Mouse (Mus musculus): Measurements from ENCODE around the gene Spock2.
"Not testable (repeated sequence)": the region's sequence is repeated elsewhere in the genome, so short reads cannot be mapped to it uniquely, and the experiment has no call there.

The Spock2 gene

DNA sequence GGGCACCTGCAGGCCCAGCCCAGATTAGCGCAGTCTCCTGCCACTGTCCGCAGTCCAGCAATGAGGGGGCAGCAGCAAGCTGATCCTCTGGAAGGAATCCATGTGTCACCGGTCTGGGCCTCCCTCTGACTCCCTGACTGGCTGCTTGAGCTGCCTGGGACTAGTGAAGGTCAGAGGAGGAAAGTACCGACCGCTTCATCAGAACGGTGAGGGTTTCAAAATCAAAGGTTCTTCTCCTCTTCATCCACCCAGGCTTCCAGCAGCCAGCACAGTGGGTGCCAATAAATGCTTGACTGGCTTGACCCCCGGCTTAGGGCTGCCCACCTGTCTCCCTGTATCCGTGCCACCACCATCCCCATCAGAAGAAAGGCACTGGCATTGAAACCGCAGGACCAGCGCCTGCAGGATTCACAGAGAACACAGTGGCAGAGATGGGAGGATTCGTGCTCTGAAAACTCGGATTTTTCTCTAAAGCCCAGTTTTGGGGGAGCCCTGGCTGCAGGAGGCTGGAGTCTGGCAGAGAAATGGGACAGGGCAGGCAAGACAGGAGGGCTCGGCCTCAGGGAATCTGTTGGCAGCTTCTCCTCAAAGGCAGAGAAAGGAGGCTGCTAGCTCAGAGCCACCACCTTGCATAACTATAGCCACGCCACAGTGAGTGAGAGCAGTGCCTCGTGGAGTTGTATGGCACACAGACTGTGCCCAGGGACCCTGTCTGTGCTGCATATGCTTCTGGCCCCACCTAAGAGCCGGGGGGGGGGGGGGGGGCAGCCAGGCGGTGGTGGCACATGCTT, 2.5 kb downstream of the Spock2 start:
- DNase-seq (ENCODE audit: low spot score) = no peak

DNA sequence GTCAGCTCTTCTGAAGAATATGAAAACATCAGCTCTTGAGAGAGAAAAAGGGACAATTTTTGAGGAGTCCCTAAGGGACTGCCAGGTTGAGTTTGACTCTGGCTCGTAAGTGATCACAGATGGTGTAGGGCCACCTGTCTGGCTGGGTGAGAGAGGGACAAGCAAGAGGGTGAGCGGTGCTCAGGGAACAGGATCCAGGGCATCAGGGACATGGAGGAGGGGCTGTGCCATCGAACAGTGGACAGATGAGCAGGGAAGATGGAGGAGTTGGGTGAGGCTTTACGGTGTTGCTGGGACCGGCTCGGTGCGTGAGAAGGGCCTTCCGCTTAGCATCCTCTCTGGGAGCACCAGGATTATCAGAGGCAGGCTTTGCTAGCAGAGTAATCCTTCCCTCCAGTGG, 3.3 kb downstream of the Spock2 start:
- no peak for DNase-seq (ENCODE audit: low spot score)

DNA sequence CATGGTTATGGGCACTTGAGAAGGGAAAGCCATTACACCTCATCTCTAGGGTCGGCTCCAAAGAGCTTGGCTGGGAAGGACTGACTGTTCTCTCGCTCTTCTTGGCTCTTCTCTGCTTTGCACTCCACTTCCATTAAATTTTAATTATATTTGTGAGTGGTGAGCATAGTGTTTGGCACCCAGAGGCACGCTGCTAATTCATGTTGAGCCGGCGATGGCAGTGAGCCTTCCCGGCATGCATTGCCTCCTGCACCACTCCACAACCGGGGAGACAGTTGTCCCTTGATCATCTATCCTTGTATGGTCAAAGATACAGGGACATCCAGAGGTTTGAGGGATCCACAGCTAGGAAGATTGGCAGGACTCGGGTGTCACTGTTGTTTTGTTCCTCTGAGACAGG, 4.0 kb downstream of the Spock2 start:
- no peak for DNase-seq (ENCODE audit: low spot score)

DNA sequence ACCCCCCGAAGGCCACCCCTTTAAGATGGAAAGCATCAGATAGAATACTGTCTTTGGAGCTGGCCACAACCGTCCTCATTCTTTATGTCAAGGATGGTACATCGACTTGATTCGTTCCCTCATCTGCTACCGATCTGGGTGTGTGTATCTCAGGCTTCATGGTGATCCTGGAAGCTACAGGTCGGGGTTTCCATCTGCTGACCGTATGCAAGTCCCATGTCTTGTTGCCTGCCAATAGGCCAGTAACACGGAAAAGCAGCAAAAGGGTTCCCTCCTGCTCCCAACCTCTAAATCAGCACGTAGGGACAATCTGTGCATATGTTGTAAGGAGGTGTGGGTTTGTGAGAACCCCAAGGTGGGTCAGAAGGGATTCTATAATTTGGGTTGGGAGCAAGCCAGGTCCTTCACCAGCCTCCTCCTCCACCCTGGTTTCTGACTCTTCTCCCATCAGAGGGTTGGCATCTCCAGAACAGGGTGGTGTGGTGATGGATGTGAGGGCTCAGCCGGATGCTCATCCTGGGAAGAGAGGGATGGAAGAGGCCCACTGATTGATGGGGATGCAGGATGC, 5.0 kb downstream of the Spock2 start:
- no peak for DNase-seq (ENCODE audit: low spot score)

DNA sequence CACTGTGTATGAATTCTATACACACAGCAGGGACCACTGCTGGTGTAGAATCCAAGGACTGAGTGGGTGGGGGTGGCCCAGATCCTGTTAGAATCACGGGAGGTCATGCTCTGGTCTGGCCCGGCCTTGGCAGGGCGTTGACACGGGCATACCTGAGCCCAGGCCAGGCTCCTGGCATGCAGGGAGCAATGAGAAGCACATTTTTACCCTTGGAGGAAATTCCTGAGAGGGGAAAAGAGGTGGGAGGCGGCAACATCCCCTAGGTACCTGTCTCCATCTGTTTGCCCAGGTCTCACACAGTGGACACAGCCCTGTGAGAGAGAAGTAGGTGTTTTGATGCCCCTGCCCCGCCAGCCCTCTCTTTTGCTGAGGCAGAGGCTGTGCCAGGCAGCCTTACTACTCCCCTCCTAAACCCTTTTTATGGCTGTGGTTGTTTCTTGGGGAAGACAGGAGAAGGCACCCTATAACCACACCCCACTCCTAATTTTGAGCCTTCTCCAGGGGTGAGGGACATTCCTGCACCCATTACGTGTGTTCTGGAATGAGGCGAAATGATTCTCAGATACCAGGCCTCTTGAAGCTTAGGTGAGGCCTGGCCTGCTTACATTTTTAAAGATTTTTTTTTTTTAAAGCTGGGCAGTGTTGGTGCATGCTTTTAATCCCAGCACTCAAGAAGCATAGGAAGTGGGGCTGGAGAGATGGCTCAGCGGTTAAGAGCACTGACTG, 8.1 kb downstream of the Spock2 start:
- no peak for DNase-seq (ENCODE audit: low spot score)

DNA sequence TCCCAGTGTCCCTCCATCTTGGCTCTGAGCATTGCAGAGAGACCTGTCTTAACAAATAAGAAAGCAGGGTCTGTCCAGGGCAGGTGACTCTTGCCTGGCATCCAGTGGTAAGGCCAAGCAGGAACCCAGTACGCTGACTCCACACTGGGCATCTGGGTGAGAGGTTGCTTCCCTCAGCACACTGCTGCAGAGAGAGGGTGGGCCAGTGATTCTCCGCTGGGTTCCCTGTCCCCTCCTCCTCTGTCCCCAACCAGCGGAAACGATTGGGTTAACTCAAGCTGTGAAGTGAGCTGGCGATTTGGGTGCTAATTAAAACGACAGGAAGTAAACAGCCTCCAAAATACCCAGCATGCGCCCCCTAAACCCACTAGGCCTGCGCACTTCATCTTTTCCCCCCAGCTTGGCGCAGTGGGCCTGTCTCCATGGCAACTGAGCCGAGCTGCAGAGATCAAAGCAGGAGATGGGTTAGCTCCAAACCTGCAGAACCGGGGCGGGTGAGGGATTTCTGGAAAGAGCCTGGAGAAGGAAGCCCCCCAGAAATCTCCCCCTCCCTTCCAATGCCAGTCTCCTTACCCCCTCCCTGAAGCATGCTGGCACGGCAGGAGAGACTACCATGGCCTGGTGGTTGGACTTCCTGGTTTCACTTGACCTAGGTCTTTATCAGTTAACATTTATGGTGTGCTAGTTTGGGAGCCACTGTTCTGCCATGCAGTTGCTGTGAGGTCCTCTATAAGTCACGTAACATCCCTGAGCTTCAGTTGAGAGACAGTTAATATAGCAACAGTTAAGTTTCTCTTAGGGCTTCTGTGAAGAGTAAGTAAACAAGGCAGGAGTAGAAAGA, 9.5 kb downstream of the Spock2 start:
- peak; percentile 87 for DNase-seq (ENCODE audit: low spot score)

DNA sequence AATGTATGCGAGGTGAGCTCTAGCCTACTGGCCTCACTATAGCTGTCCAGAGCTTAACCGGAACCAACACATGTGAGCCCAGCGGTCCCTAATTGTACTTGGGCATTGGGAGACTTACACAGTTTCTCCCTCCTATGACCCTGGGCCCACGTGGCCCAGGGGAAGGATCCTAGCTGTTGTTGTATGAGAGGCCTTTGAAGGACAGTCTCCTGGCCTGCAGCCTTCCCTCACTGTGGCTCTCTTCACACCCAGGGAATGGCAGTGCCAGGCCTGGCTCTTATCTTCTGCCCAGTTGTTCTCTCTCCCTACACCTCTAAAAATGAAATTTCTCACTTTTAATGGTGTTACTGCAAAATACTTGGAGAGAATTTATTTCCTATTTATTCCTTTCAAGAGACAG, 11.0 kb downstream of the Spock2 start:
- DNase-seq (ENCODE audit: low spot score) = no peak

DNA sequence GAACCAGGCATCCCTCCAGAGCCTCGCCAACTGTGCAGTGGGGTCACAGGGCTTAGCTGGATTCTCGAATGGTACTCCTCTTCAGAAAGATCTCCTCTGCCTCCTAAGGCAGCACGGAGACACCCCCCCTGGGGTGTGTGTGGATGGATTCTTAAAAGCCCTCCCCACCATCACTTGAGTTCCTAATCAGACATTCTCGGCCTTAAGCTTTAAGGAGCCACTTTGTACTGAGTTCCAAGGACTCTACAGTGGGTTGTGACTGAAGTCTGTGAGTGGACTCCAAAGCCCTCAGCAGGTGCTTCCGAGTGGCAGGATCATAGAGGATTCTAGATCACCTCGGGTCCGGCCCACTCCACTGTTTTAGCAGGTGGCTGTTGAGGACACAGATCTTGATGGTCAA, 12.4 kb downstream of the Spock2 start:
- DNase-seq (ENCODE audit: low spot score) = no peak

DNA sequence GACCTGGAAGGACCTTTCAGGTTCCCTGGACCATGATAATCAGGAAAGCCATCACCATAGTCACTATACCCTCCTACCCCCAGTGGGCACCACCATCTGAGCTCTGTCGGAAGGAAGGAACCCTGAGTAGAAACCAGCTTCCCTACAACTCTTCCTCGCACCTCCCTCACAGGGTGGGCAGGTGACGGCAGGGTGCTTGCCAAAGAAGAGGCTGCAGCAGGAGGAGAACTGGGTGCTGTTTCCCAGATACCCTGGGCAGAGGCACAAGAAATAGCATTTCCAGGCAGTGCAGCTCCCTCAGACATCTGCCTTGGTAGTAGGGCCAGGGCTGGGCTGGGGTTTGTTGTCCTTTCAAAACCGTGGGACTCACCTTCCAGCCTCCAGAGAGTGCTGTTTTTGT, 14.6 kb downstream of the Spock2 start:
- DNase-seq (ENCODE audit: low spot score) = no peak

DNA sequence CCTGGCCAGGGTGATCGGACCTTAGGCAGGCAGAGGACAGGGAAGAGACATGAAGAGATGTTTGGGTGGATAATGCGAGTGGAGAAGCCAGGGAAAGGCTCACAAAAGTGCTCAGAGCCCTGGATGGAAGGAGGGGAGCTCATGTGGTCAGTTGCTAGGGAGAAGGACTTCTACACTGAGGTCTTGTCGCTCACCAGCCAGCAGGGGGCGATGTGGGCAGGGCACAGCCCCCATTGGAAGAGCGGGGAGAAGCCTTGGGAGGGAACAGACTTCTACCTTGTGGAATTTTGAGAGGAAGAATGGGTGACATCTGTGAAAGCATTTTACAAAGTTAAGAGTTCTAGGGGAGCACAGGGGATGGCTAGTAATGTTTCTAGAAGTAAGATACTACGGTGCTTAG, 18.1 kb downstream of the Spock2 start:
- DNase-seq (ENCODE audit: low spot score) = no peak

DNA sequence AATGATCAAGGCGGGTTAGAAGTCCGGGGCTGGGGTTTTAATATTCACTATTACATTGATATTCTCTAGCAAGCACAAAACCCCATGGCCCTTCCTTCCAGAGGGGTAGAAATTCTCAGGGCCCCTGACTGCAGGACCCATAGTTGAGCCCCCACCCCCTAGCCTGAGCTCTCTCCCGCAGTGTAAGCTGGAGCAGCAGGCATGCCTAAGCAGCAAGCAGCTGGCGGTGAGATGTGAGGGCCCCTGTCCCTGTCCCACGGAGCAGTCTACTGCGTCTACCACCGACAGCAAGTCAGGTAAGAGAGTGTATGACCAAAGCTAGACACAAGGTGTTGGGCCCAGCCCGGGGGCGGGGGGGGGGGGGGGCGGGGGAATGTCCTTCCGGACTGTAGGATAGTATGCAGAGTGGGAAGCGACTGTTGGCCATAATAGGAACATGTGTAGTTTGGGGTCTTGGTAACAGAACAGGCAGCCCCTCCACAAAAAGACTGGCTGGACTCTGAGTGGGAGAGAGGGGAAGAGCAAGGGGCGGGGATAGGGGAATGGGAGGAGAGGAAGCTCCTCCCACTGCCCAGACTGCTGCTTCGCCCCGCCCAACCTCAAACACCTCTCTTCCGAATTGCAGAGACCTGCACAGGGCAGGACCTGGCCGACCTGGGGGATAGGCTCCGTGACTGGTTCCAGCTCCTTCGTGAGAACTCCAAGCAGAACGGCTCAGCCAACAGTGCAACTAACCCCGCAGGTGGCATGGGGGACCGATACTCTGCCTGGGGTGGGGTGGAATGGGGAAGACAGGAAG, 19.7 kb downstream of the Spock2 start:
- DNase-seq (ENCODE audit: low spot score) = no peak

DNA sequence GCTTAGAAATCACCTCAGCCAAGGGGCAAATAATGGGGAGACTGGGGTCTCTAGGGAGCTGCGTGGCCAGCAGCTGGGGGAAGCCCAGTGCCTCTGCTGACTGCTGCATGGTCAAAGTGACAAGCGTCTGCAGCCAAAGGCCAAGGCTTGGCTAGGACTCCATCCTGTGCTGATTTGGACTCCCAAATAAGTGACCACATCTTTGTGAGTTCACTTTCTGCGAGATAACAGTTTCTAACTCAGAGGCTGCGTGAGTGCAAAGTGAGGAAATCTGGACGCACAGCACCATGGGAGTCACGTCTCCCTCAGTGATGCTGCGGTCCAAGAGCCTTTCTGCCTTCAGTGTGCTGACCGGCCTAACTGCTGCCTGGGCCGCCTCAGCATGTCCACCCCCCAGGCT, 22.3 kb downstream of the Spock2 start:
- DNase-seq (ENCODE audit: low spot score) = no peak

DNA sequence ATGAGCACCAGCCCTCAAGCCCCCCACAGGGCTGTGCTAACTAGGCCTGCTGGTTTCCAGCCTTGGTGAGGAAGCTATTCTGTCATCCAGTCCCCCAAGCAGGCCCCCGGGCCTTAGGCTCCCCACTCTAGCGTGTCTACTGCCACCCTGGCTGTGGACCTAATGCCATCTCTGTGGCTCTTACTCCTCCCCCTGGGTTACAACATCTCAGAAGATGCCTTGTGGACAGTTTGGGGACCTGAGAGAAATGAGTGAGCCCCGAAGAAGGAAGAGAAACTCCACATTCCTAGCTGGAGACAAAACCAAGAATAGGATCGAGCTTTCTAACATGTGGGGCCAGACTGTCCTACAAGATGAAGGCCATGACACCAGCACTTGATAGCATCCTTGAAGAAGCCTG, 24.5 kb downstream of the Spock2 start:
- DNase-seq (ENCODE audit: low spot score) = no peak

DNA sequence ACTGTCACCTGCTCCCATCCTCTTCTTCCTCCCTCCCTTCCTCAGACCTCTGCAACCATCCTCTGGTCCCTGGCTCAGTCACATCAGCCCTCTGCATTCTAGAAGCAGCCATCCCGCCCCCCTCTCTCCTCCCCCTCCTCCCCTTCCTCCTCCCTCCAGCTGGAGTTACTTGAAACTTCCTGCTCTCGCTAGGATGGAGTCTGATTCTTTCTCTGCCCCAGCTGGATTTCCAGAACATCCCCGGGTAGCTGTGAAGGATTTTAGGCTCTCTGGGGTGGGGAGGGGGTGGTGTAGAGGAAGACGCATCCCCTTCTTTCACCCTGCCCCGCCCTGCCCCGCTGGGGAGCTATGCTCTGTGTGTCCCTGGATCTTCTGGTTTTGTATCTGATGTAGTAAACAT, 27.5 kb downstream of the Spock2 start:
- DNase-seq (ENCODE audit: low spot score) = no peak

DNA sequence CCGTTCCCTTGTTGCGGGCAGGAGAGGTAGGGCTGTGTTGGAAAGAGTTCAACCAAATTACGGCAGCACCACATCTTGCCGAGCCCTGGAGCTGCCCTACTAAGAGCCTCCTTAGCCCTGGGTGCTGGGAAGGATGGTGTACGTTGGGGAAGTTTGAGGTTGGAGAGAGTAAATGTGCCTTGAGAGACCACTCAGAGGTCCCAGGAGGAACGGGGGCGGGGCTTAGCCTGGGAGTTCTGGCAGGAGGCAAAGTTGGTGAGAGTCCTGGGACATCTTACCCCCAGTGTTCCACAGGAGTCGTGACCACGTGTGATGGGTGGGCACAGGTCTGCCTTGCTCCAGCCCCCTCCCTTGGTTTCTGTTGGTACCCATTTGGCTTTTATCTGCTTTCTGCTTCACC, 28.2 kb downstream of the Spock2 start:
- DNase-seq (ENCODE audit: low spot score) = no peak

DNA sequence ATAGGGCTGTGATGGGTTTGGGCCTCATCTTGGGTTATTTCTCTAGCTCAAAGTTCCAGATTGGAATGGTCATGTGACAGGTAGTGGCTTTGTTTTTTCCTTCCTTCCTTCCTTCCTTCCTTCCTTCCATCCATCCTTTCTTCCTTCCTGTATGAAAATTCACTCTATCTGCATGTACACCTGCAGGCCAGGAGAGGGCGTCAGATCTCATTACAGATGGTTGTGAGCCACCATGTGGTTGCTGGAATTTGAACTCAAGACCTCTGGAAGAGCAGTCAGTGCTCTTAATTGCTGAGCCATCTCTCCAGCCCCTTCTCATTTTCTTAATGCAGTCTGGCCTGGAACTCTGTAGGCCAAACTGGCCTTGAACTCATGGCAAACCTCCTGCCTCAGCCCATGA, 30.0 kb downstream of the Spock2 start:
- DNase-seq (ENCODE audit: low spot score) = not testable (repeated sequence)

DNA sequence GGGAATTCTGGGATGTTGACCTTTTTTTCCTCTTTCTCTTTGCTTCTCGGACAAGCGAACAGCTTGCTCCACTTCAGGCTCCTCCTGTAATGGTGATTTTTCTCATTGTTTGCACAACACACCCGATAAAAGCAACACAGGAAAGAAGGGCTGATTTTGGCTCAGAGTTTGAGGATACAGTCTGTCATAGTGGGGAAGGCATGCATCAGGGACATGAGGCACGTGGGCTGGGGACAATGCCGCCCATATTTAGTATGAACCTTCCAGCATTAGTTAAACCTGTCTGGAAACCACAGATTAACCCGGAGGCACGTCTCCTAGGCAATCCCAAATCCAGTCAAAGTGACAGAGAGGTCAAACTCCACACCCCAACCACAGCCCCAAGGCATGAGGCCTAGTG, 30.9 kb downstream of the Spock2 start:
- DNase-seq (ENCODE audit: low spot score) = no peak

DNA sequence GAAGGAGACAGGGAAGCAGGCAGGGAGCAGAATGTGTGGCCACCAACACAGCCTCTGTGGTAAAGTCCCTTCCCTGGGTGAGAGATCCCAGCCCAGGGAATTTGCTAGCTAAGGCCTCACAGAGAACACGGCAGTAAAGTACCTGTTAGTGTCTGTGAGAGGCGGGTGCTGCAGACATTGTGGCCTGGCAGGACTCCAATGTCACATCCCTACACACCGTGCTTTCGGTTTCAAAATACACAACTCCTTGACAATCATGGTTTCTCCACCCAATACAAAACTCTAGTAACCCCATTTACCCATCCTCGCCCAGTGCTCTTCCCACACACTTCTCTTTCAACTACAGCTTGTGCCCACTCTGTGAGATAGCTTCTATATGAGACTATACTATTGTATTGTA, 32.7 kb downstream of the Spock2 start:
- DNase-seq (ENCODE audit: low spot score) = no peak

DNA sequence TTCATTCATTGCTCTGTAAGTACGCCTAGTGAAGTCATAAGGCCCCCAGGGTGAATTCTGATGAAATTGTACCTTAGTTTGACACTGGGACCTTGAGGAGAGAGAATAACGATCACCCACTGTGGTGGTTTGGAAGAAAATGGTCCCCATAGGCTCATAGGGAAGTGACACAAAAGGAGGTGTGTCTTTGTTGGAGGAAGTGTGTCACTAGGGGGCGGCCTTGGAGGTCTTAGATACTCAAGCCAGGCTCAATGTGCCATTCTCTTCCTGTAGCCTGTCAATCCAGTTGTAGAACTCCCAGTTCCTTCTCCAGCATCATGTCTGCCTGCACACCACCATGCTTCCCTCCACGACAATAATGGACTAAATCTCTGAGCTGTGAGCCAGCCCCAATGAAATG, 34.7 kb downstream of the Spock2 start:
- no peak for DNase-seq (ENCODE audit: low spot score)

DNA sequence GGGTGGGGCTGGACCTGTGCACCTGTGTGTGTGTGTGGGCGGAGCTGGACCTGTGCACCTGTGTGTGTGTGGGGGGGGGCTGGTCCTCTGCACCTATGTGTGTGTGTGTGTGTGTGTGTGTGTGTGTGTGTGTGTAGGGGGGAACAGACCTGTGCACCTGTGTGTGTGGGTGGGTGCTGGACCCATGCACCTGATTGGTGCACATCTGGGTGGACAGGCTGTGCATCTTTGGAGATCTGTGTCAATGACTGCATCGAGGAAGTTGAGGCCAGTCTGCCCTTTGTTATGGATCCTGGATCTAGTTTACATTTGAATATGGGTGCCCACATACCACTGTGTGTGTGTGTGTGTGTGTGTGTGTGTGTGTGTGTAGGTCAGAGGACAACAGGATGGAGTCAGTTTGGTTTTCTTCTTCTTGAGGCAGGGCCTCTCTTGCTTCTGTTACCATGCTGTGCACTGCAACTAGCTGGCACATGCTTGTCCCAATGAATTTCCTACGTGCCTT, 35.7 kb downstream of the Spock2 start:
- no peak for DNase-seq (ENCODE audit: low spot score)

DNA sequence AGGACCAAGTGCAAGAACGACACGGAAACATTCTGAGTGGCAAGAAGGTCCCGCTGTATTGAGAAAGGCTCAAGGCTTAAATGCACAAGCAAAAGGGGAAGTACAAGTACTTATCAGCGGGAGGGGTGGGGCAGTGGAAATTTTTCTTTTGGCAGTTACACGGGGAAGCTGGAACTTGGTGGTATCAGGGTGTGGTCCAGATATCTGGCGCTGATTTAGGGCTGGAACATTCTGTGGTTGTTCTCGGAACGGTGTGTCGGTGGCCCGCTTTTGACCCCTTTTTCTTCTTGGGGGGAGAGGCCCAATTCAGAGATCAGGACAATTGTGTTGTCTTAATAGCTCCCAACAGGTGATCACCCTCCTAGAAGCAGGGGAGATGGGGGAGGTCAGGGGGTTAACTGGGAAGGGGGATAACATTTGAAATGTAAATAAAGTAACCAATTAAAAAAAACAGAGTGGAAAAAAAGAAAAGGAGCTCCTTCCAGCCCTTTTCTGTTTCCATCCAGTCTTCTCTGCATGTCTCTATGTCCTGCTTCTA, 41.6 kb downstream of the Spock2 start:
- not testable (repeated sequence) for DNase-seq (ENCODE audit: low spot score)
